Mouse (Mus musculus): ENCODE measurements at regions not wholly inside any gene's neighbourhood (a gene's known extent, or its start where the extent isn't known, plus 50 kb on each side); places are given as distances from the start of the nearest gene placed in this dataset.

GRCm38 (mm10) chr8:116067182-116067977 lies 359.8 kb upstream of the Maf start:
- no peaks in the 10 kb centered on the region for H3K36me3 ChIP-seq (ENCODE audit: control insufficient read depth, insufficient read depth, low read length)
- DNase-seq (ENCODE audit: low spot score) (no peak), ATAC-seq (ENCODE audit: low read depth) (no peak)
- no peaks in the 10 kb centered on the region for H3K4me1 ChIP-seq (ENCODE audit: control insufficient read depth, insufficient read depth, low read length)
- no peak overlapping the region for H3K4me2 ChIP-seq (ENCODE audit: low read depth, low read length)
- H3K4me3 ChIP-seq (ENCODE audit: low read depth, low read length): no peak overlapping the region
- H3K27ac ChIP-seq (replicated peaks; ENCODE audit: low read depth, low read length): no peak overlapping the region
- H3K27me3 ChIP-seq (replicated peaks; ENCODE audit: control insufficient read depth, insufficient read depth, low read length): no peaks in the 10 kb centered on the region
- no peaks in the 10 kb centered on the region for H3K9me3 ChIP-seq (ENCODE audit: control insufficient read depth, low read length)
- no peak overlapping the region for H3K9ac ChIP-seq (ENCODE audit: low read depth, low read length)
- WGBS: 84% methylated on average over 9 of the region's 9 CpGs

- WGBS: 83% methylated on average over 7 of the region's 7 CpGs
- Histone ChIP-seq H3K4me2 (ENCODE audit: low read depth, low read length) (no peak overlapping the region), H3K4me3 (ENCODE audit: low read depth, low read length) (no peak overlapping the region), H3K36me3 (ENCODE audit: control insufficient read depth, insufficient read depth, low read length) (no peaks in the 10 kb centered on the region), H3K4me1 (ENCODE audit: control insufficient read depth, insufficient read depth, low read length) (no peaks in the 10 kb centered on the region), H3K27ac (replicated peaks; ENCODE audit: low read depth, low read length) (no peak overlapping the region), H3K9ac (ENCODE audit: low read depth, low read length) (no peak overlapping the region), H3K27me3 (replicated peaks; ENCODE audit: control insufficient read depth, insufficient read depth, low read length) (no peaks in the 10 kb centered on the region), H3K9me3 (ENCODE audit: control insufficient read depth, low read length) (no peaks in the 10 kb centered on the region)
- no peak for ATAC-seq (ENCODE audit: low read depth)
- no peak for DNase-seq (ENCODE audit: low spot score)
Measured at GRCm38 (mm10) chr8:116065871-116066270, 358.3 kb upstream of the Maf start.

DNA sequence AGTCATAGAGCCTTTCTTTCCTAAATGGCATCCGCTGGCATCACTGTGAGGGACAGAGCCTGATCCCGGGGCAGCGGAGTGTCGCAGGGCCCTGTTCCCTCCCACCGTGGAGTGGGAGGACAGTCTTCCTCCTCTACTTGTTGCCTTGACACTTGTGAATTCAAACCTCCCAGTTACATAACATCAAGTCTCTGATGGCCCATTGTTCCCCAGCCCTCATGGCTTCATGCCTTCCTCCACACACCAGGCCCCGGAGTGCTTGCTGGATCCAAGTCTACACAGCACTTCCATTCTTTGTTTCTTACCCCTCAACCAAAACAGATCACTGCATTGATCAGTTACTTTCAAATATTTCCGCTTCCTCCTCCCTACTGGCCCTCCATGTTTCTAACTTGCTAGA lies 357.7 kb upstream of the Maf start:
- Histone ChIP-seq H3K9ac (ENCODE audit: low read depth, low read length) (no peak overlapping the region), H3K4me3 (ENCODE audit: low read depth, low read length) (no peak overlapping the region), H3K4me2 (ENCODE audit: low read depth, low read length) (no peak overlapping the region), H3K27ac (replicated peaks; ENCODE audit: low read depth, low read length) (no peak overlapping the region), H3K4me1 (ENCODE audit: control insufficient read depth, insufficient read depth, low read length) (no peaks in the 10 kb centered on the region), H3K36me3 (ENCODE audit: control insufficient read depth, insufficient read depth, low read length) (no peaks in the 10 kb centered on the region), H3K9me3 (ENCODE audit: control insufficient read depth, low read length) (no peaks in the 10 kb centered on the region), H3K27me3 (replicated peaks; ENCODE audit: control insufficient read depth, insufficient read depth, low read length) (no peaks in the 10 kb centered on the region)
- 85% methylated on average over 7 of the region's 7 CpGs for WGBS
- ATAC-seq (ENCODE audit: low read depth) (no peak), DNase-seq (ENCODE audit: low spot score) (no peak)

GRCm38 (mm10) chr8:116064562-116064961 lies 357.0 kb upstream of the Maf start:
- DNase-seq (ENCODE audit: low spot score): no peak
- H3K27me3 ChIP-seq (replicated peaks; ENCODE audit: control insufficient read depth, insufficient read depth, low read length): no peaks in the 10 kb centered on the region

GRCm38 (mm10) chr8:116063541-116063940 lies 355.9 kb upstream of the Maf start:
- no peak overlapping the region for H3K27ac ChIP-seq (replicated peaks; ENCODE audit: low read depth, low read length)
- no peaks in the 10 kb centered on the region for H3K27me3 ChIP-seq (replicated peaks; ENCODE audit: control insufficient read depth, insufficient read depth, low read length)
- DNase-seq (ENCODE audit: low spot score) (peak; percentile 30), ATAC-seq (ENCODE audit: low read depth) (no peak)
- H3K9ac ChIP-seq (ENCODE audit: low read depth, low read length): no peak overlapping the region
- WGBS: 76% methylated on average over 5 of the region's 5 CpGs
- no peaks in the 10 kb centered on the region for H3K4me1 ChIP-seq (ENCODE audit: control insufficient read depth, insufficient read depth, low read length)
- H3K4me3 ChIP-seq (ENCODE audit: low read depth, low read length): no peak overlapping the region
- no peaks in the 10 kb centered on the region for H3K36me3 ChIP-seq (ENCODE audit: control insufficient read depth, insufficient read depth, low read length)
- H3K9me3 ChIP-seq (ENCODE audit: control insufficient read depth, low read length): no peaks in the 10 kb centered on the region
- H3K4me2 ChIP-seq (ENCODE audit: low read depth, low read length): no peak overlapping the region

More at GRCm38 (mm10) chr8:116064562-116064961, 357.0 kb upstream of the Maf start:
- Histone ChIP-seq H3K27ac (replicated peaks; ENCODE audit: low read depth, low read length) (no peak overlapping the region), H3K4me3 (ENCODE audit: low read depth, low read length) (no peak overlapping the region), H3K9me3 (ENCODE audit: control insufficient read depth, low read length) (no peaks in the 10 kb centered on the region), H3K4me2 (ENCODE audit: low read depth, low read length) (no peak overlapping the region), H3K9ac (ENCODE audit: low read depth, low read length) (no peak overlapping the region), H3K4me1 (ENCODE audit: control insufficient read depth, insufficient read depth, low read length) (no peaks in the 10 kb centered on the region), H3K36me3 (ENCODE audit: control insufficient read depth, insufficient read depth, low read length) (no peaks in the 10 kb centered on the region)
- 74% methylated on average over 11 of the region's 11 CpGs for WGBS
- no peak for ATAC-seq (ENCODE audit: low read depth)

DNA sequence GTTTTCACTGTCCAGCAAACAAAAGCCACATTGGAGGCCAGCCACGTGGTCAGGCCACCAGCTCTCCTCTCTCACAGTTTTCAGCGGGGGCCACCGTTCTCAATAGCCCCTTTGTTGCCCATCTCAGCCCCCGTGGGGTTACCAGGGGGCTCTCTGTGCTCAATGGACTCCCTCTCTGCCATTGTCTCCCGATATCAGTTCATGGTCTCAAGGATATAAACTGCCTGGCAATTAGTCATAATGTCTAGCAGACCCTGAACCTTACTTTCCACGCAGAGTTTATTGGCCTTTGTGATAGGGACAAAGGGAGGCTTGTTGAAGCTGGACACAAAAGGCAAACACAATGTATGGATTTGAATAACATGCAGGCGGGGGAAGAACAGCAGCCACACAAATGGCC lies 345.9 kb upstream of the Maf start:
- H3K27ac ChIP-seq (replicated peaks; ENCODE audit: low read depth, low read length): no peak overlapping the region
- no peak overlapping the region for H3K9ac ChIP-seq (ENCODE audit: low read depth, low read length)
- DNase-seq (ENCODE audit: low spot score): peak; percentile 61
- no peak overlapping the region for H3K4me2 ChIP-seq (ENCODE audit: low read depth, low read length)
- H3K4me1 ChIP-seq (ENCODE audit: control insufficient read depth, insufficient read depth, low read length): no peaks in the 10 kb centered on the region
- 27% methylated on average over 7 of the region's 7 CpGs for WGBS
- H3K4me3 ChIP-seq (ENCODE audit: low read depth, low read length): no peak overlapping the region
- H3K36me3 ChIP-seq (ENCODE audit: control insufficient read depth, insufficient read depth, low read length): no peaks in the 10 kb centered on the region
- H3K9me3 ChIP-seq (ENCODE audit: control insufficient read depth, low read length): no peaks in the 10 kb centered on the region
- peak; percentile 77; the same call in 1 of the 2 replicates for ATAC-seq (ENCODE audit: low read depth)
- H3K27me3 ChIP-seq (replicated peaks; ENCODE audit: control insufficient read depth, insufficient read depth, low read length): no peaks in the 10 kb centered on the region

DNA sequence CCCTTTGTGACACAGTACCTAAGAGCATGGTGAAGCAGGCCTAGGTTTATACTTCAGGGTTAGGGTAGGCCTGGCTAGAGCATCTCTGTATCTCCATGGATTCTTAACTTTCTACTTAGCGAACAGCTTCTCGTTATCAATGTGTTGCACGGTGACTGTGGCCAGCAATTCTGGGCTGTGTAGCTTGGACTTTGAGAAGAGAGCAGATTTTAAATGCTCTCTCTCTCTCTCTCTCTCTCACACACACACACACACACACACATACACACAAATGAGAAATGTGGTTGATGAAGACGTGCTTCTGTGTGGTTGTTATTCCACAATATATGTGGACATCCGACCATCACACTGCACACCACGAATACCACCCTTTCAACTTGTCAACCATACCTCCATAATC lies 345.4 kb upstream of the Maf start:
- ATAC-seq (ENCODE audit: low read depth) (no peak), DNase-seq (ENCODE audit: low spot score) (no peak)
- no peak overlapping the region for H3K4me2 ChIP-seq (ENCODE audit: low read depth, low read length)
- no peak overlapping the region for H3K27ac ChIP-seq (replicated peaks; ENCODE audit: low read depth, low read length)
- H3K27me3 ChIP-seq (replicated peaks; ENCODE audit: control insufficient read depth, insufficient read depth, low read length): no peaks in the 10 kb centered on the region
- H3K4me1 ChIP-seq (ENCODE audit: control insufficient read depth, insufficient read depth, low read length): no peaks in the 10 kb centered on the region
- H3K9me3 ChIP-seq (ENCODE audit: control insufficient read depth, low read length): no peaks in the 10 kb centered on the region
- H3K9ac ChIP-seq (ENCODE audit: low read depth, low read length): no peak overlapping the region
- H3K4me3 ChIP-seq (ENCODE audit: low read depth, low read length): no peak overlapping the region
- H3K36me3 ChIP-seq (ENCODE audit: control insufficient read depth, insufficient read depth, low read length): no peaks in the 10 kb centered on the region
- 76% methylated on average over 6 of the region's 6 CpGs for WGBS

GRCm38 (mm10) chr8:116048480-116048879 lies 340.9 kb upstream of the Maf start:
- Histone ChIP-seq H3K9ac (ENCODE audit: low read depth, low read length) (no peak overlapping the region), H3K4me2 (ENCODE audit: low read depth, low read length) (no peak overlapping the region), H3K9me3 (ENCODE audit: control insufficient read depth, low read length) (no peaks in the 10 kb centered on the region), H3K4me1 (ENCODE audit: control insufficient read depth, insufficient read depth, low read length) (no peaks in the 10 kb centered on the region; the same call in 1 of the 2 replicates), H3K36me3 (ENCODE audit: control insufficient read depth, insufficient read depth, low read length) (no peaks in the 10 kb centered on the region), H3K27me3 (replicated peaks; ENCODE audit: control insufficient read depth, insufficient read depth, low read length) (no peaks in the 10 kb centered on the region), H3K27ac (replicated peaks; ENCODE audit: low read depth, low read length) (no peak overlapping the region), H3K4me3 (ENCODE audit: low read depth, low read length) (no peak overlapping the region)
- 72% methylated on average over 10 of the region's 10 CpGs for WGBS
- no peak for DNase-seq (ENCODE audit: low spot score)
- ATAC-seq (ENCODE audit: low read depth): no peak

- Histone ChIP-seq H3K4me2 (ENCODE audit: low read depth, low read length) (no peak overlapping the region), H3K27me3 (replicated peaks; ENCODE audit: control insufficient read depth, insufficient read depth, low read length) (no peaks in the 10 kb centered on the region), H3K36me3 (ENCODE audit: control insufficient read depth, insufficient read depth, low read length) (no peaks in the 10 kb centered on the region), H3K9ac (ENCODE audit: low read depth, low read length) (no peak overlapping the region), H3K4me3 (ENCODE audit: low read depth, low read length) (no peak overlapping the region), H3K9me3 (ENCODE audit: control insufficient read depth, low read length) (no peaks in the 10 kb centered on the region), H3K4me1 (ENCODE audit: control insufficient read depth, insufficient read depth, low read length) (no peaks in the 10 kb centered on the region; the same call in 1 of the 2 replicates), H3K27ac (replicated peaks; ENCODE audit: low read depth, low read length) (no peak overlapping the region)
- DNase-seq (ENCODE audit: low spot score): peak; percentile 56
- 47% methylated on average over 3 of the region's 3 CpGs for WGBS
- ATAC-seq (ENCODE audit: low read depth): no peak
Measured at GRCm38 (mm10) chr8:116046859-116047258, 339.3 kb upstream of the Maf start.
